Mouse (Mus musculus) erythroblast, adult 5-6 weeks (primary cell): ENCODE measurements around the gene Hist1h2ba. TPM values are rescaled to one million over a fixed set of nuclear protein-coding genes. Genes with fewer than 3 reads are reported as not detected.

ENCODE experiments used
- ATAC-seq: replicated peaks from 2 replicates; pipeline ENCODE4 v1.8.0; 2016; ENCODE audit warnings: moderate number of reproducible peaks, mild to moderate bottlenecking, moderate TSS enrichment, inconsistent platforms; ENCODE audit not compliant: poor library complexity, low FRiP score, severe bottlenecking
- total RNA-seq, 2 experiments: library from RNA; stranded (forward) in 1 of 2; stranded (reverse) in 1 of 2; fragments of 150-400 nt in 1 of 2; fragments of 200-764, 138-1000 nt in 1 of 2; gene quantifications; 2 replicates each; pipeline versions ENCODE4 v1.2.3 to v1.2.4; 2015 to 2017; ENCODE audit warnings: low replicate concordance in 2 of 2

Gene Hist1h2ba
- total RNA-seq (2015; ENCODE audit: low replicate concordance) = not detected in 2 replicates
- not detected in 2 replicates for total RNA-seq (2017; ENCODE audit: low replicate concordance)

GRCm38 (mm10) chr13:23933421-23934210, at the start of gene Hist1h2ba:
TSS of gene Hist1h2ba (minus strand) at chr13:23934156.
- no peak for ATAC-seq

DNA sequence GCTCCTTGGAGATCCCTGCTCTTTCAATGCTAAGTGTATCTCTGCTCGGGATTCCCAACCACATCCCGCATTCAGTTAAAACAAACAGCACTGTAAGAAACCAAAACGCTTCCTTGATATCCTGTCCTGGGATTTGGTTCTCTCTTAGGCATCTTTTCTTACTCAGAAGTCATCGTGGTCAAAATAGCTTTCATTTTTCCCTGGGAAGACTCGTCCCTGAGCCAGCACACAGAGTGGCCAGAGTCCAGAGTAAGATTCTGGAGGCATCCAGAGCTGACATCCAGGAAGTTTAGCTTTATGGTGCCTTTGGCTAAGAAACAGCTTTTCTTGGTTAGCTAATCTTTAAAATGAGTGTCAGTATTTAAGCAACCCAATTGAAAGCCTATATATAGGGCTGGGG, 38.3 kb upstream of the Hist1h2ba start:
- ATAC-seq = no peak

DNA sequence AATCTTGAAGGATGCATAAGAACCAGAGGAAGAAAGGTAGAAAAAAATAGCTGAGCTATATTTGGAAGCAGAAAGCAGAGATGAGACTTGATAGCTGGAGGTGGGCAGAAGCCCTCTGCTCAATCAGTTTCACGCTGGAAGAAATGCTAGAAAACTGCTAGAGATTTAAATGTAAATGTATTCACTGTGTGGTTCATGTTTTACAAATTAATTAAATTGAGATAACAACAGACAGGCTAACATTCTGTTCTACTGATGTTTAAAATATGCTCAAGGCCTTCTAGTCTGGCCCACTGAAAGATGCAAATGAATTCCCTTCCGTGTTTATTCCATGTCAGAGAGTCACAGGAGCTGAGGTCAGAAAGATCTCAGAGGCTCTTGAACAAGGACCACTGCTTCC, 37.9 kb upstream of the Hist1h2ba start:
- no peak for ATAC-seq

DNA sequence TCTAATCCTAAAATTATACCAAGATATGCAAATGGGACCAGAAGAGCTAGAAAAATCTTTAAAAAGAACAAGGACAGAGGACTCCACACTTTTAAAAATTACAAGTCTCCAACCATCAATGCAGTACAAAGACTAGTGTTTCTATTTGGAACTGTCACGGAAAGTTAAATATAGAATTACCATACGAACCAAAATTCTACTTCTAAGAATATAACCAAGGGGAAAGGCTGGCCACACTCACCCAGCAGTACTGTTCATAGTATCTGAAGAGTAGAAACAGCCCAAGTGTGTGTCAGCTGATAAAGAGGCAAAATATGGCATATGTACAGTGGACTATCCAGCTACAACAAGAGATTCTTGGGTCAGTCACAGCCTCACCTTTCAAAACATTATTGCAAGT, 31.0 kb upstream of the Hist1h2ba start:
- ATAC-seq = no peak

DNA sequence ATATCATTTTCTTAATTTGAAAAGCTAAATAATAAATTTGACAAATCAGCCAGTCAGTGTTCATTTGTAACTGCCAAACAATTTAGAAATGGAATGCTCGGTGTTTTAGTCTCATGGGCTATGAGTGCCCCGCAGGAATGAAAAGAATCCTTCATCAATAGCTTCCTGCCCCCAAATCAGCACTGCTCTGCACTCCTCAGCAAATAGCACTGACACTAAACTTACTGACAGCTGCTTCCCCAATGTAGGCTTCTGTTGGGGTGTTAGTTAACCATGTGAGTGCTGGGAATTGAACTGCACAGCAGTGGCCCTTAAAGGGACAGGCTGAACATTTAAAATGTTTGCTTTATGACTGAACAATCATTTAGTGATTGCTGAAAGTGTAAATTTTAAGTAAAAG, 25.8 kb upstream of the Hist1h2ba start:
- no peak for ATAC-seq

- ATAC-seq = no peak
These were observed 17.0 kb upstream of the Hist1h2ba start for GRCm38 (mm10) chr13:23950928-23951327.

DNA sequence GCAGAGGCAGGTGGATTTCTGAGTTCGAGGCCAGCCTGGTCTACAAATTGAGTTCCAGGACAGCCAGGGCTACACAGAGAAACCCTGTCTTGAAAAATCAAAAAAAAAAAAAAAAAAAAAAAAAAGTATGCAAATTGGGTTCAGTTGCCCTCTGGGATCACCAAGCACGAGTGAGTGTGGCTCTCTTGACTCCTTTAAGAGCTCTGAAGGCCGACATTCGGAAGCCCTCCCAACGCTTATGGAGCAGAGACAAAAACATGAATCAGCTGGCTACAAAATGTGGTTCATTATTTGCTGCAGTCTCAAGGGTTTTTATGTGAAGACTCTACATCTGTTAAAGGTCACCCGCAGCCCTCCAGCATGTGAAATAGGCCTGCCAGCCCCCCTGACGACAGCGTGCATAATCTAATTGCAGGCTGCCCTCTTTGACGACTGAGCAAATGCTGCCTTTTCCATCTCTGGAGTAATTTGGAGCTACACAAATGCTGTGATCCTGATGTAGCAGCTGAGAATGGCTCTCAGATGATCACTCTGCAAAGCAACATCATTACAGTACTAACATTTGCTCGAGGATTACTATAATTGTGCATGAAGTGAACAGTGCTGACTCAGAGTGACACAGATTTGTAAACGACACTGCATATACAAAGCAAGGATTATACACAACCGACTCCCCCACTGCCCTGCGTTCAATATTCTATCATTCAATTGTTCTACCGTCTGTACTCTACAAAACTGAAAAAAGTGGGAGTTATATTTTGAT, 15.7 kb upstream of the Hist1h2ba start:
- ATAC-seq = no peak

- ATAC-seq = no peak
These were observed 12.3 kb upstream of the Hist1h2ba start for GRCm38 (mm10) chr13:23946254-23946653.

DNA sequence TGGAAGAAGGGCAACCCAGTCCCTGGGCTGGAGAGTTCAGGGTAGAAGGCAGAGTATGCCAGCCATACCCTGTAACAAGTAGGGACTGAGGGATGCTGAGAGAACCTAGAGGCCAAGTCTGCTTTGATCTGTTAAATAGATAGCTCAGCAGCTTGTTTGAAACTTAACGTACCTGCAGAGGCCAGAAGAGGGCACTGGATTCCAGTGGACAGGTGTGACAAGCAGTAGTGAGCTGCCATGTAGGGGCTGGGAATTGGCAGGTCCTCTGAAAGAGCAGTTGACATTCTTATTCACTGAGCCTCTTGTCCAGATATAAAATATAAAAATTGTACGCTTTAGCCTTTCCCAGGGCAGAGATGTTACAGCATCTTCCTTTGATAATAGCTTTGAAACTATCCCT, 8.9 kb upstream of the Hist1h2ba start:
- no peak for ATAC-seq

- no peak for ATAC-seq
These were observed 6.3 kb upstream of the Hist1h2ba start for GRCm38 (mm10) chr13:23940291-23940690.

DNA sequence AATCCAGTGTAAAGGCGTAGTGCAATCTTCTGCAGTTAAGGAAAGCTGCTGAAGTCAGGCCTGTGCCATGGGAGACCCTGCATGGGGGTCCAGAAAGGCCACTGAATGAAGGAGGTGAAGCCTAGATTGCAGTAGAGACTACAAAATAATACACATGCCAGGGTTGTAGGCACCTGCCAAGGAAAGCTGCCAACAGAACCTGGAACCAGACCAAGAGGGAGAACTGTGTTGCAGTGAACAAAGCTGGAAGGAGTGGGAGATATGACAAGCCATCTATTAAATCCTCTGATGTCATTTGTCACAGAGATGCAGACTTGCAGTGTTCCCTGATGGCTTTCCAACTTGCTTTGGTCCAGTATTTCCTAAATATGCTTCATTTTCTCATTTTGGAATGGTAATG, 4.7 kb upstream of the Hist1h2ba start:
- no peak for ATAC-seq

GRCm38 (mm10) chr13:23934211-23934520, 210 bp upstream of the Hist1h2ba start, which contains the start of gene Hist1h2aa:
TSS of gene Hist1h2aa (plus strand) at chr13:23934462.
- ATAC-seq = no peak

GRCm38 (mm10) chr13:23930904-23931303, 3.1 kb downstream of the Hist1h2ba start:
- ATAC-seq = no peak

- ATAC-seq = no peak
These were observed 3.5 kb downstream of the Hist1h2ba start for GRCm38 (mm10) chr13:23930461-23930860.

DNA sequence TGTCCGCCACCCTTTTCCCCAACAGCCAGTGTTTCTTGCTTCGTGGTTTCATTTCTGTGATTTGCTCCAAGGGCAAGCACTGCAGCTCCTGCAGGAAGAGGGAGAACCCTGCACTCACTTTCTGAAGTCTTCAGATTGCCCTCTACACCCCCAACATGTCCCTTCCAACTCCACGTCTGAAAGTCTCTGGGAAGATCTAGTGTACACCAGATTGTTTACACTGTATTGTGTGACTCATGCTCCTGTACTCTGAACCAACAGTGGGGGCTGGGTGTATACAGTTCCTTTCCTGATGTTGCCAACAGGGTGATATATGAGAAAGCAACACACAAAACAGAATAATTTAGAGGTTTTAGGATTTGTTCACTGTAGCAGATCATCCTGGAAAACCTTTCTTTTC, 5.3 kb downstream of the Hist1h2ba start:
- ATAC-seq = no peak

DNA sequence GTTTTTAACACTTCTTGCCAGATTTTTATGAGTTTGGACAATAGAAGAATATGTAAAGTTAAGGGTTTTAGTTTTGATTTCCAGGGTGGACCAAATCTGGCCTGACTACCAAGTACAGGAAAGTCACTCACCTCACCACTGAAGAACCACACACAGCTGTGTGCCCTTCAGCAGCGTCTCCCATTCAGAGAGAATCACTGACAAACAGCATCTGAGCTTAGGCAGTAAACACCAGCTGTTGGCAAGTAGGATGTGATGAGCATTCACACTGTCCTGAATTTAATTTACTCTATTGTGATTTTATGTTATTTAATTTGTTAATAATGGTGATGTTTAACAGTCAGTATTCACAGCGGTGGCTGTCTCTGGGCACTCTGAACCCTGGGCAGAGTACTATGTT, 8.2 kb downstream of the Hist1h2ba start:
- no peak for ATAC-seq

DNA sequence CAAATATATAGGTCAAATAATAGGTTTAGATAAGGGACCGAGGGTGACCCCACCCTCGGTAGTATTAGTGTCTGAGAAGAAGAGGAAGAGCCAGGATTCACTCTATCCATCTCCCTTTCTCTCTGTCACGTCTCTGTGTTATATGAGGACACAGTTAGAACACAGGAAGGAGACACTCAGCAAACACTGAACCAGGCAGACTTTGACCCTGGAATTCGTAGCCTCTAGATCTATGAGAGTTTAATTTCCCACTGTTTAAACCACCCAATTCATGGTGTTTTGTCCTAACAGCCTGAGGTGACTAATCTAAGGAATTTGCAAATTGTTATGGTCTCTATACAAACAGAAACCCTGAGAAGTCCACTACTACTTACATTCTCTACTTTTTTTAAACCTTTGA, 16.3 kb downstream of the Hist1h2ba start:
- no peak for ATAC-seq

- ATAC-seq = no peak
These were observed 17.8 kb downstream of the Hist1h2ba start for GRCm38 (mm10) chr13:23916132-23916531.

DNA sequence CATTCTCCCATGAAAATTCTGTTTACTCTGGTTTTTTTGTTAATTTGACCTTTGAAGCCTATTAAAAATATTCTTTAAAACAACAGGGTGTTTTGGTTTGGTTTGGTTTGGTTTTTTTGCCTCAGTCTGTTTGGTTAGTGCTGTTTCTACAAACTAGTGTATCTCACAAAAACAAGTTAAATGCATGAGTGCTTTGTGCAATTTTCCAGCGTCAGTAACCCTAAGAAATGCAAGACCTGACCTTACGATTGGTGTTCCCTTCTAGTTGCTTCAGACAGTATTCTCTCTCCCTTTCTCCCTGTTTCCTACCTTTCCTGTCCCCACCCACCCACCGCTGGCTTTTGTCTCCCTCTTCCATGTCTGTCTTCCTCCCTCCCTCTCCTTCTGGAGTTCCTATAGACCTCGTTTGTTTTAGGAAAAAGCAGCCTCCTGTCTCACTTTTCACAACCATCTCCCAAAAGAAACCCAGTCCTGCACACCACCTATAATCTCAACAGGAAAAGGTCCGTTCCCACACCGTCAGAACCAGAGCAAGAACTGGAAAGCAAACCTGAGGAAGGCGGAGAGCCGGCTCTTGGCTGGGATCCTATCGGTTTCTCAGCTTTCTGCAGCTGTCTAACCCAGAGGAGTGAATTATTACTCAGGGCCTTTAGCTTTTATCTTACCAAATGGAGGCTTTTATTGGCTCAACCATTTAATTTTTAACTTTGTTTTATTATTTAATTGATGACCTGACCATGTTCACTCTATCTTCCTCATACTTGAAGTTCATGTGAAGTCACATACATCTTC, 19.4 kb downstream of the Hist1h2ba start, which contains the start of gene Slc17a4:
Slc17a4 (minus strand) TSS at position 634 of the 792 bp plus-strand sequence.
- peak; percentile 63; the same call in 1 of the 2 replicates for ATAC-seq

DNA sequence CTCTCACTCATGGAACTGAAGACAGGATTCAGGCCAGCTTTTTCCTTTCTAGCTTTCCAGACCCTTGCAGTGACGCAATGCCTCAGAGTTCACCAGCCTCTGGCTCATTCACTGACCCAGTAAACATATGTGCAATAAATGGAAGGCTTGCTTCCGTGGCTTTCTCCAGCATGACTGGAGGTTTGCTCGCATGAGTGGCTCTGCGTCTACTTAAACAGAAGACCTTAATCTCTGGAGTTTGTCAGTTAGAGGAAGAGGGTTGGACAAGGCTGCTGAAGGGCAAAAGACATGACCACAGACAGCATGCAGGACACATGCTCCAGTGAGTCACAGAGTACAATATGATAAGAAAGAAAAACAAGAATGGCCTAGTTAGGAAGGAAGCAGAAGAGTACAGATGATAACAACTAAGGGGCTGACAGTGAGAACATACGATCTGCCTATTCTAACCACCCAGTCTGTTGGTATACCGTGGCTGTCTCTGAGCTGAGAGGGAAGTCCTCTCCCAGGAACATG, 20.1 kb downstream of the Hist1h2ba start:
- peak; percentile 51; the same call in 1 of the 2 replicates for ATAC-seq
